In genomic region chr16:95535151-95535550, GRCm38 (mm10) we compare ENCODE assay signal across 19 mouse cellular contexts.
DNase-seq lines count a peak whose midpoint lies in the region; ATAC-seq lines count a peak whose summit lies in the region.
"Had no signal": no experiment of that assay in that cellular context is flagged by ENCODE, and none has a peak within 500 bp of the region (broad histone marks: within the 10 kb centered on the region; RNA-seq: fewer than 3 reads in every experiment).

No protein-coding gene starts in this region.

- DNase-seq in frontal cortex, postnatal 25 days (ENCODE audit: low spot score in 2 of 2) = no peak
- DNase-seq in kidney, adult 8-10 months = peak; percentile 2 to 32
- DNase-seq in kidney, postnatal 4 days = no peak
- DNase-seq in right cerebral cortex, adult 18-20 months = peak; percentile 8
- DNase-seq in right cerebral cortex, postnatal 10 days (ENCODE audit: low spot score in 2 of 2) = no peak
- DNase-seq in testis, postnatal 10 days (ENCODE audit: low spot score) = no peak
- DNase-seq: adrenal gland, adult 8-10 months; adrenal gland, postnatal 36 days; B cell, adult 2 months; cerebellum, adult 11 months; cerebellum, adult 8-10 months; cerebellum, postnatal 14 days; embryo, embryonic 11 days; gastrocnemius, postnatal 10 days; heart, adult 18-20 months; heart, postnatal 14 days had no signal

- peak; percentile 44; the same call in 1 of the 2 replicates for ATAC-seq in frontal cortex, adult (ENCODE audit: low TSS enrichment)
- ATAC-seq: CD4-positive, CD25-positive, alpha-beta regulatory T cell, adult 4 months; forebrain, embryonic 14.5 days had no signal

Comparison
In these comparisons a context has a peak if more than half of its experiments do, and no peak if none do; other contexts are left out.
1. DNase-seq: peak in kidney, adult 8-10 months (2 of 2) and right cerebral cortex, adult 18-20 months (single experiment); none in frontal cortex, postnatal 25 days (0 of 2), kidney, postnatal 4 days (0 of 2), right cerebral cortex, postnatal 10 days (0 of 2) and testis, postnatal 10 days (single experiment).